Mouse (Mus musculus): ENCODE results near the gene Spx. TPM values are rescaled to one million over a fixed set of nuclear protein-coding genes. Genes with fewer than 3 reads are reported as not detected.

Gene Spx
- 0.02 TPM in 1 of 2 replicates, not detected in the other for polyA plus RNA-seq (2012)

DNA sequence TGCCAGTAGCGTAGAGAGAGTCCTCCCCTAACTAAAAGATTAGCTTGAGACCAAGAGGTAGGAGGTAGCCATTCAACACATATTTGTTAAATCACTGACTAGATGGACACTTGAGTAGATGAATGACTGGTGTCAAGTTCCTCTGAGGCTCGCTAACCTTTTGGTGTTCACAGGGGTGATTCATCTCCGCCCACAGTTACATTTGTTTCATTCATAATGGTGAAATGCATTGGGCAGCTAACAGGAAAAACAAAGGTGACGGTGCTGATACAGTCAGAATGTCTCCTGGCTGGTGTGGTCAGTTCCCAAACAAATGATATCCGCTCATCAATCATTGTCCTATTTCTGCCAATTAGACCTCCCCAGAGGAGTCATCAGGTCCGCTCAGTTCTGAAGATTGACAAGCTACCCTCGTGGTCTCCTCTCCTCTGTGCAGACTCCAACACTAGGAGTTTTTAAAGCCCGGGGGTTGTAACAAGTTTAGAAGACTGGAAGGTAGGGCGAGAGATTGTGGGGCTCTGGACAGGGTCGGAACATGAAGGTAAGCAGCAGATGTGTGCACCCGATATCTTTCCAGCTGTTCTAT is at the start of gene Spx:
Gene Spx, plus strand, starts transcription at position 536 of the 586 bp plus-strand sequence.
- H3K4me3 ChIP-seq (replicated peaks), result no peak within 1 kb of the TSS
- no peaks in the 10 kb centered on the region for H3K4me1 ChIP-seq (ENCODE audit: control insufficient read depth)
- H3K27me3 ChIP-seq (ENCODE audit: control insufficient read depth), result peaks cover 44% of the 10 kb centered on the region
- H3K36me3 ChIP-seq (ENCODE audit: control insufficient read depth), result no peaks in the 10 kb centered on the region
- no peaks in the 10 kb centered on the region for H3K9me3 ChIP-seq (ENCODE audit: control insufficient read depth, low read length)
- no peak for TF ChIP-seq TAL1 (IDR thresholded peaks at IDR 0.05; ENCODE audit: low read length)
- TF ChIP-seq GATA1 (IDR thresholded peaks at IDR 0.05; ENCODE audit: low read length), result no peak

DNA sequence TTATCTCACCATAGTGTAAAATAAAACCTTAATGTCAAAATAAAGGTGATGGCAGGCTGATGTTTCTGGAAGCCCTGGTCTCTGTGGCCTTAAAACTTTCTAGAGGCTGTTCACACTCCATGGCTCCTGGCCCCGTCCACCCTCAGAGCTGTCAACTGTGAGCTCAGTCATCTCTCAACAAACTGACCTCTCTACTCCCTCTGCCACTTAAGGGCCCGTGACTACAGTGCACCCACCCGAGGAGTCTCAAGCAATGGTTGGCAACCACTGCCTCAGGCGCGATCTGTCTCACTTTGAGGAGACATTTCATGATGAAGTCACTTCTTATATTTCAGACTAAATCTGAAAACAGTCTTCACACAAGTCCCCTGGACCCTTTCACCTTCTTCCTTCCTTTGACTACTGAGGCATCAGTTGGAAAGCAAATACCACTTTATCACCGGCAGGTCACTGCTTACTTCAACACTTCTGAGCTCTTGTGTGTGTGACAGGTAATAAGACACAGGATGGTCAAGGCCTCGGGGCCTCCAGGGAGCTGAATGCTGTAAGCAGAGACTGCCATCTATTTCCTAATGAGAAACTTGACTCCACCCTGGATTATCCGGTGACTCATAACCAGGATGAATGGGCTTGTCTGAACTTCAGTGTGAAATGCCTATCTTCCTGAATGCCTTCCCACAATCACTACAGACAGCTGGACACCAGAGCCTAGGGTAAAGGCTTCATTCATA is 47.3 kb upstream of the Spx start:
- Histone ChIP-seq H3K36me3 (ENCODE audit: control insufficient read depth) (peaks cover 93% of the 10 kb centered on the region), H3K4me1 (ENCODE audit: control insufficient read depth) (no peaks in the 10 kb centered on the region), H3K9me3 (ENCODE audit: control insufficient read depth, low read length) (no peaks in the 10 kb centered on the region), H3K4me3 (replicated peaks) (no peak overlapping the region), H3K27me3 (ENCODE audit: control insufficient read depth) (no peaks in the 10 kb centered on the region)
- TF ChIP-seq TAL1 (IDR thresholded peaks at IDR 0.05; ENCODE audit: low read length) (no peak), GATA1 (IDR thresholded peaks at IDR 0.05; ENCODE audit: low read length) (no peak)

DNA sequence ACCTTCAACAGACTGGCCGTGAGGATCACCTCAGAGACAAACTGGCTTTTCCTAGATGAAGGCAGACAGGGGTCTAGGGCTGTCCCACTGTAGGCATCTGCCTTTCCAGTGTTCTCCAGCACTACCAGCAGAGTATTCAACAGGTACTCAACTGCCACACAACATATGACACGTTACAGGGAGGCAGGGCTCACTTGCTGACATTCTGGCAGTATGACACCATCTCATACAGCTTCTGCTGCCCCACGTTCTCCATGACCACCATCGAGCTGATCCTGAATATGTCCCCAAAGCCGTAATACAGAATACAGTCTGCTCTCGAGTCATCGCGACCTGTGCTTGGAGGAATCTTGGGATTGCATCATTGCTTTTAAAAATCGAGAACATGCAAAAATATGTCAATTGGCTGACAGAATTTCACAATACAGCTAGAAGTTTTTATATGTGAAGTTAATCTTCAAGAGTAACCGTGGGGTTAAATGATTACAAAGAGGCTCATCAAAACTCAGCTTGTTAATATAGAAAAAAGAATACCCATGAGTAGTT is 46.7 kb upstream of the Spx start:
- H3K4me3 ChIP-seq (replicated peaks), result no peak overlapping the region
- H3K36me3 ChIP-seq (ENCODE audit: control insufficient read depth), result peaks cover 92% of the 10 kb centered on the region
- TF ChIP-seq TAL1 (IDR thresholded peaks at IDR 0.05; ENCODE audit: low read length) (no peak), GATA1 (IDR thresholded peaks at IDR 0.05; ENCODE audit: low read length) (no peak)
- H3K27me3 ChIP-seq (ENCODE audit: control insufficient read depth), result no peaks in the 10 kb centered on the region
- H3K4me1 ChIP-seq (ENCODE audit: control insufficient read depth), result no peaks in the 10 kb centered on the region
- no peaks in the 10 kb centered on the region for H3K9me3 ChIP-seq (ENCODE audit: control insufficient read depth, low read length)

DNA sequence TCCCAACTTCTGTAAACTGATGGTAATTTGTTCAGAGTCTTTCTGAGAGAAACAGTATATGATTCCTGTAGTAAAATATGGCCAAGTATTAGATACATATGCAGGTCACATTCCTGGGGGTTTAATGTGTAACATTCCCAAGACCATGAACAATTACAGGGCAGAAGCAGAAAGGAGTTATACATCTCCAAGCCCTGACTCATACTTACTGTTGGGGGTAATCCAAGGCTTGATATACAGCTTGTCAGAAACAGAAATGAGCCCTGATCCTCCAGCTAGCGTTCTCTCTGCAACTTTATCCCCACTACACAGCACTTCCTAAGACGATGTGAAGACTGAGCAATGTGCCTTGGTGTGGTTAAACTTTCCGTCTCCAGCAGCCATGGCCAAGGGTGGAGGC is 45.7 kb upstream of the Spx start:
- H3K9me3 ChIP-seq (ENCODE audit: control insufficient read depth, low read length), result no peaks in the 10 kb centered on the region
- H3K4me3 ChIP-seq (replicated peaks), result no peak overlapping the region
- no peaks in the 10 kb centered on the region for H3K27me3 ChIP-seq (ENCODE audit: control insufficient read depth)
- TF ChIP-seq TAL1 (IDR thresholded peaks at IDR 0.05; ENCODE audit: low read length) (no peak), GATA1 (IDR thresholded peaks at IDR 0.05; ENCODE audit: low read length) (no peak)
- H3K4me1 ChIP-seq (ENCODE audit: control insufficient read depth), result no peaks in the 10 kb centered on the region
- H3K36me3 ChIP-seq (ENCODE audit: control insufficient read depth), result peaks cover 92% of the 10 kb centered on the region

DNA sequence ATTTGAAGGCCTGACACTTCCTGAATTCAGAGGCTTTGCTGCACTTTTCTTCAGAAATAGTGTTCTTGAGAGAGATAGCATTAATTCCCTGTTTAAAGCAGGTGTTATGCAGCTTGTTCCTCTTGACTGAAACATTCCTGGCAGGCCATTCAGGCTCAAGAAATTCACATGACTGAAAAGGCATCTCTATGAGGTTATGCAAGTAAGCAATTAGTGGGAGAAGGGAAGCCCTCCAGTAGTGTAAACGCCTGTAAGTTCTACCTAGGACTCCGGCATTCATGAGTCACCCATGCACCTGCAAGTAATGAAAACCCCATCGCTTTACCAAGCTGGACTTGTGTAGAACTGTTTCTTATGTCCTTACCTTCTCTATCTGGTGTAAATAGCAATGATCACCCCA is 43.7 kb upstream of the Spx start:
- Histone ChIP-seq H3K36me3 (ENCODE audit: control insufficient read depth) (peaks cover 96% of the 10 kb centered on the region), H3K27me3 (ENCODE audit: control insufficient read depth) (no peaks in the 10 kb centered on the region)
- TF ChIP-seq TAL1 (IDR thresholded peaks at IDR 0.05; ENCODE audit: low read length) (no peak), GATA1 (IDR thresholded peaks at IDR 0.05; ENCODE audit: low read length) (no peak)

DNA sequence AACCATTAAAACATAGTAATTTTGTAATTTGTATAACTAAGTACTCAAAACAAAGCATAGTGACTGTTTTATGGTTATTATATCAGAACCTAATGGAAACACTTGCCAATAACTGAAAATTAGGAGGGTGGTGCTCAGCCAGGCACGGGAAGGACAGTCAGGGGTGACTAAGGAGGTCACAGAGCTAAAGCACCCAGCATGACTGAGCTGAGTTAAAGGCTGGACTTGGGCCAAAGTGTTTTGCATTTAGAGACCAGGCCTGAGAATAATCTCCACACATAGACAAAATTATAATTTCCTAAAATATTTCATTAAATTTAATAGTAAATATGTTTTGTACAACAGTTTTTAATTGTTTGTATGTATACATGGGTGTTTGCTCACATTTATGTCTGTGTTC is 36.2 kb upstream of the Spx start:
- TF ChIP-seq TAL1 (IDR thresholded peaks at IDR 0.05; ENCODE audit: low read length) (no peak), GATA1 (IDR thresholded peaks at IDR 0.05; ENCODE audit: low read length) (no peak)
- Histone ChIP-seq H3K4me1 (ENCODE audit: control insufficient read depth) (peaks cover 2% of the 10 kb centered on the region; the same call in 1 of the 2 replicates), H3K27me3 (ENCODE audit: control insufficient read depth) (no peaks in the 10 kb centered on the region), H3K4me3 (replicated peaks) (no peak overlapping the region), H3K36me3 (ENCODE audit: control insufficient read depth) (peaks cover 83% of the 10 kb centered on the region), H3K9me3 (ENCODE audit: control insufficient read depth, low read length) (0 out of 2 replicates have a peak, but pooled peaks cover 2% of the 10 kb centered on the region)

More for the DNA sequence above, 43.7 kb upstream of the Spx start:
- no peak overlapping the region for H3K4me3 ChIP-seq (replicated peaks)
- no peaks in the 10 kb centered on the region for H3K9me3 ChIP-seq (ENCODE audit: control insufficient read depth, low read length)
- no peaks in the 10 kb centered on the region for H3K4me1 ChIP-seq (ENCODE audit: control insufficient read depth)

DNA sequence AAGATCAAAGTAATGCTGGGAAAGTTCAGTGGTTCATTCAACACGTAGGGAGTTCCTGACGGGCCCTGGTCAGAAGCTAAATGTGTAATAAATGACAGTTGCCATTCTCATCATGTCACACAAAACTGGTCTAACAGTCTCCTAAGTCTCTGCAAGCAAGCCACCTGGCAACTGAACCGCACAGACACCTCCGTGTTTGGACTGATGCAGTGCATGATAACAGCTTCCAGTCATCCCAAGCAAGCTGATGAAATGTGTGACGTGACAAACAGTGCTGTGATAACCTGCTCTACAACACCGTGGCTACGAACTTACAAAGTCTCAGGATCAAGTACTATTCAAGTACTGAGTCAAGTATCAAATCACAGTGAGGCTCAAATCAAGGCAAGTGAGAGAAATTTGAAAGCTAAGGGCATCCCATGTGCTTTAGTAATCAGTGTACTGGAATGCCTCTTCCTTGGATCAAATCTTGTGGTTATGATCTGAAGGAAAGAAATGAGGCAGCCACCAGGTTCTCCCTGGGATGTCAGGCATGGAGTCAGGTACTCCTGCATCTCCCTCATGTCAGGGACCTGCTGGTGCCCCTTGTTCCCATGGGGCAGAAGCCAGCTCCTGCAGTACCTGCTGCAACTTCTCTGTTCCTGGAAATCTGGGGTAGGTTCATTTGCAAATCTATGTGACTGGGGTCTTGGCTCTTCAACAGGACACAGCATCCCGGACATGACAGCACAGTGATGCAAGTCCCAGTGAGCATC is 34.5 kb upstream of the Spx start:
- Histone ChIP-seq H3K9me3 (ENCODE audit: control insufficient read depth, low read length) (0 out of 2 replicates have a peak, but pooled peaks cover 2% of the 10 kb centered on the region), H3K4me3 (replicated peaks) (no peak overlapping the region), H3K27me3 (ENCODE audit: control insufficient read depth) (no peaks in the 10 kb centered on the region), H3K36me3 (ENCODE audit: control insufficient read depth) (peaks cover 77% of the 10 kb centered on the region), H3K4me1 (ENCODE audit: control insufficient read depth) (peaks cover 2% of the 10 kb centered on the region; the same call in 1 of the 2 replicates)
- TF ChIP-seq GATA1 (IDR thresholded peaks at IDR 0.05; ENCODE audit: low read length) (no peak), TAL1 (IDR thresholded peaks at IDR 0.05; ENCODE audit: low read length) (no peak)

DNA sequence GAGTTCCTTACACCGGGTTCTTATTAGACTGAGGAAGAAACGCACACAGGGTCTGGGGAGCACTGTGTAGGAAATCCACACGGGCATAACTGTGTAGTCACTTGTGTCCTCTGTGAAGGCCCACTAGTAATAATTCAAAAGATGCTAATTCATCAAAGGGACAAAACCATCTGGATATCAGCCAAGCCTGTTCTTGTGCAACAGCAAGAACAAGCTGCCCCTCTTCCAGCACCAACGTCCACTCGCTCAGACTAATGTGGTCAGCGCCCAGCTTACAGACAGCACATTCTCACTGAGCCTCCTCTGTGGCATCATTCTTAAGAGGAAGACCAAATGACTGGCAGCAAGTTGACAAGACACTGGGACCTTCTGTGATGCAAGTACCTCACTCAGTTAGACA is 33.3 kb upstream of the Spx start:
- Histone ChIP-seq H3K36me3 (ENCODE audit: control insufficient read depth) (peaks cover 68% of the 10 kb centered on the region), H3K27me3 (ENCODE audit: control insufficient read depth) (no peaks in the 10 kb centered on the region), H3K9me3 (ENCODE audit: control insufficient read depth, low read length) (0 out of 2 replicates have a peak, but pooled peaks cover 2% of the 10 kb centered on the region), H3K4me1 (ENCODE audit: control insufficient read depth) (peaks cover 4% of the 10 kb centered on the region; the same call in 1 of the 2 replicates), H3K4me3 (replicated peaks) (no peak overlapping the region)
- TF ChIP-seq GATA1 (IDR thresholded peaks at IDR 0.05; ENCODE audit: low read length) (no peak), TAL1 (IDR thresholded peaks at IDR 0.05; ENCODE audit: low read length) (no peak)
